Mouse (Mus musculus) hindbrain, postnatal 0 days (tissue): ENCODE measurements around the gene Moap1. TPM values are rescaled to one million over a fixed set of nuclear protein-coding genes. Genes with fewer than 3 reads are reported as not detected.

ENCODE experiments used
- ATAC-seq: fragments of 200-750 bp; cut with Nextera tagmentation; 2 replicates; pipeline ENCODE4 v1.8.0; 2017; ENCODE audit warnings: mild to moderate bottlenecking, moderate TSS enrichment, moderate library complexity
- DNase-seq: peaks from one replicate; pipeline ENCODE4 v3.0.0-alpha.2; 2015; ENCODE audit warnings: low spot score
- H3K27ac ChIP-seq: fragments of 300-500 bp; sonication (generic); 2 replicates; pipeline ENCODE4 v1.5.1; 2014; ENCODE audit warnings: mild to moderate bottlenecking
- H3K27me3 ChIP-seq: fragments of 300-500 bp; sonication (generic); 2 replicates; pipeline ENCODE4 v1.6.1; 2014; ENCODE audit warnings: low read length, mixed read lengths; ENCODE audit not compliant: insufficient read depth
- H3K36me3 ChIP-seq: fragments of 300-500 bp; sonication (generic); 2 replicates; pipeline ENCODE4 v1.6.1; 2014; ENCODE audit warnings: low read length, mixed read lengths; ENCODE audit not compliant: insufficient read depth
- H3K4me1 ChIP-seq: fragments of 300-500 bp; sonication (generic); 2 replicates; pipeline ENCODE4 v1.6.1; 2014; ENCODE audit warnings: antibody characterized with exemption, low read length, mixed read lengths; ENCODE audit not compliant: insufficient read depth
- H3K4me2 ChIP-seq: fragments of 300-500 bp; sonication (generic); 2 replicates; pipeline ENCODE4 v1.6.1; 2014; ENCODE audit warnings: low read depth, mild to moderate bottlenecking, low read length, moderate library complexity, mixed read lengths
- H3K4me3 ChIP-seq: fragments of 300-500 bp; sonication (generic); 2 replicates; pipeline ENCODE4 v1.5.1; 2014; ENCODE audit warnings: low read length
- H3K9ac ChIP-seq: fragments of 300-500 bp; sonication (generic); replicated peaks from 2 replicates; pipeline ENCODE4 v1.6.1; 2014; ENCODE audit warnings: mild to moderate bottlenecking, low read length, moderate library complexity, mixed read lengths
- H3K9me3 ChIP-seq: fragments of 300-500 bp; sonication (generic); 2 replicates; pipeline ENCODE4 v1.6.1; 2016; ENCODE audit warnings: low read length, mixed read lengths
- CTCF ChIP-seq: IDR thresholded peaks from 2 replicates; pipeline ENCODE4 v1.5.1; 2016; ENCODE audit warnings: antibody characterized with exemption, control low read depth, low read depth
- WGBS: fragments of 180-500 bp; shearing (Covaris S2); extraction: QIAGEN DNeasy Blood & Tissue Kit; methylation state at CpG from one replicate; pipeline ENCODE4 v1.1.7; 2014; 5-methylcytosine and 5-hydroxymethylcytosine counted together
- polyA plus RNA-seq: library from polyadenylated mRNA; unstranded; fragments of >200 nt; fragmentation: Nextera tagmentation; extraction: Ambion mirVana; gene quantifications from 2 replicates; pipeline ENCODE4 v1.2.1, GENCODE M21; 2015
- total RNA-seq: library from RNA; depleted of rRNA; stranded (reverse); fragments of >200 nt; gene quantifications from 2 replicates; pipeline ENCODE4 v1.2.3, GENCODE M21; 2014

Moap1 gene
- total and polyA plus RNA-seq, 2 experiments from 2014 or later = 13.9 to 64.9 TPM

DNA sequence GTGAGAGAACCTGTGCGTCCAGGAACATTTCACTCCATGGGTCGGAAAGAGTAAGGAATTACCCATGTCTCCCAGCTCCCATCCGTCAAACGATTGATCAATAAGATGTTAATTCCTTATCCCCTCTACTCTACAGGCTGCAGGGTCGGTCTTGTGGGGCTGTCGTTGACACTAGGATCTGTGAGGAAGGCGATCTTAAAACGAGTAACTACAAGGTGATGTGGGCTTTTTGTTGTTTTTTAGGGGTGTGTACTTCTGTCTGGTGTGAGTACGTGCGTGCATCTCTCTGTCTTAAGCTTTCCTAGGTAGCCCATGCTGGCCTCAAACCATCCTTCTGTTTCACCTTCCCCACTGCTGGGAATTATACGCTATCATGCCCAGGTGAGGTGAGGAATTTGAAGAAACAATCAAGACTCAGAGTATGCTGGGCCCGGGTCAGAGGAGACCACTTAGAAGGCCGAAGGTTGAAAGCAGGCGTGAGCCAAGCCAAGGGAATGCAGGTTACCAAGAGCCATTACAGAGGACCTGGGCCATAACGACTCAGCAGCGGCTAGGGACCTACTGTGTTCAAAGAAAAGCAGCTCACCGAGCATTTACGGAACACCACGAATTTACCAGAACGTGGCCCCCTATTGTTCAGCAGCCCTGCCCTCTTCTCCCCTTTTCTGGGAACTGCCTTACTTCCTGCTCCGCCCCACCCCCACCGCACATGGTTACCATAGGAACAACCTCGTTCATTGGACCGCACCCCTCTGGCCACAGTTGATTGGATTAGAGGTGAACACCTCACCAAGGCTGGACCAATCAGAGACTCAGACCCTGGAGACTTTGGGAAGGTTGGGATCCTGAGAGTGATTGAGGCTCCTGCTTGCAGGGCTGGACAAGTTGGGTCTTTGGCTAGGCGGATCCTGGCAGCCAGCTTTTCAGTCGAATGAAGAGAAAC lies 13.3 kb downstream of the Moap1 start:
- peak overlapping the region; percentile 71 for H3K27ac ChIP-seq
- no peak overlapping the region for H3K9ac ChIP-seq
- H3K36me3 ChIP-seq = no peaks in the 10 kb centered on the region
- ATAC-seq = peak; percentile 96
- peak; percentile 93 for DNase-seq
- no peaks in the 10 kb centered on the region for H3K9me3 ChIP-seq
- peak overlapping the region; percentile 3; the same call in 1 of the 2 replicates for H3K4me3 ChIP-seq
- H3K27me3 ChIP-seq = no peaks in the 10 kb centered on the region
- no peak for TF ChIP-seq CTCF
- H3K4me2 ChIP-seq = peak overlapping the region; percentile 42
- WGBS = 32% methylated on average over 26 of the region's 26 CpGs
- peaks cover 5% of the 10 kb centered on the region for H3K4me1 ChIP-seq

GRCm38 (mm10) chr12:102725761-102726175 lies 17.7 kb downstream of the Moap1 start:
- DNase-seq = no peak
- Histone ChIP-seq H3K4me3 (no peak overlapping the region), H3K27ac (no peak overlapping the region), H3K9me3 (no peaks in the 10 kb centered on the region), H3K4me2 (no peak overlapping the region), H3K27me3 (no peaks in the 10 kb centered on the region), H3K36me3 (no peaks in the 10 kb centered on the region), H3K4me1 (peaks cover 5% of the 10 kb centered on the region), H3K9ac (no peak overlapping the region)
- WGBS = 73% methylated on average over 7 of the region's 7 CpGs
- no peak for TF ChIP-seq CTCF
- no peak for ATAC-seq

DNA sequence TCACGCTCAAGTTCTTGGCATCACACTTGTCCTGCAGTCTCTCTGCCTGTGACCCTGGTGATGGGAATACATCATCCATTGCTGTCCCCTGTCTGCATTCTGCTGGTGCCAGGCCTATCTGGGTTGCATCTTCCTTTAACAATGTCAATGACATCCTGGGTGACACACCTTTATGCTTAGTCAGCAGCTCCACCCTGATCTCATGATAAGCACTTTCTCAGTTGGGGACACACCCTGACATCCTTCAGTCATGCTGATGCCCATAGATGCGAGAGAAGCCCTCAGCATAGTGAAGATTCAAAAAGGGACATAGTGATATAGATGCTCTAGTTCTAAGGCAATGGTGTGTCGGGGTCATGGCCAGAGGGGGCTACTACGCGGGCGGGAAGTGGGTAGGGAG lies 18.3 kb downstream of the Moap1 start:
- 94% methylated on average over 6 of the region's 6 CpGs for WGBS
- TF ChIP-seq CTCF = no peak
- H3K27ac ChIP-seq = no peak overlapping the region
- no peak overlapping the region for H3K4me2 ChIP-seq
- DNase-seq (no peak), ATAC-seq (no peak)
- no peaks in the 10 kb centered on the region for H3K27me3 ChIP-seq
- peaks cover 4% of the 10 kb centered on the region; the same call in 1 of the 2 replicates for H3K4me1 ChIP-seq
- H3K36me3 ChIP-seq = no peaks in the 10 kb centered on the region
- H3K9me3 ChIP-seq = no peaks in the 10 kb centered on the region
- H3K9ac ChIP-seq = no peak overlapping the region
- no peak overlapping the region for H3K4me3 ChIP-seq

DNA sequence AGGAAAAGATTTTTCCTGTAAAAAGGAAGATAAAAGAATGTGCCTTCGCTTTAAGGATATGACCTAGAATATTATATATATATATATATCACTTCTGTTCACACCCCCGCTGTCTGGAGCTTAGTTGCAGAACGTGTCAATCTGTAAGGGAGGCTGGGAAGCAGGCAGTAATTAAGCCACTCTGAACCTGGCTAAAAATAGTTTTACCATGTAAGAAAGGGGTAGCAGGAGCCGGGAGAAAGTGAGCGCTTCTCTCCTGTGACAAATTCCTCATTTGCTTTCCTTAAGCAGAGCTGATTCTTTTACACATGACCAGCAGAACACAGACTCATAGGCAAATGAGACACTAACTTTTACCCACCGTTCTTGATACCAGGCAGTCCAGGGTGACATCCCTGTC lies 19.6 kb downstream of the Moap1 start:
- ATAC-seq (peak; percentile 30; the same call in 1 of the 2 replicates), DNase-seq (peak; percentile 39)
- H3K9me3 ChIP-seq = no peaks in the 10 kb centered on the region
- no peaks in the 10 kb centered on the region for H3K36me3 ChIP-seq
- no peak overlapping the region for H3K4me2 ChIP-seq
- no peak for TF ChIP-seq CTCF
- no peak overlapping the region for H3K9ac ChIP-seq
- H3K4me1 ChIP-seq = no peaks in the 10 kb centered on the region
- no peak overlapping the region for H3K27ac ChIP-seq
- H3K27me3 ChIP-seq = no peaks in the 10 kb centered on the region
- H3K4me3 ChIP-seq = no peak overlapping the region
- 69% methylated on average over 6 of the region's 6 CpGs for WGBS

DNA sequence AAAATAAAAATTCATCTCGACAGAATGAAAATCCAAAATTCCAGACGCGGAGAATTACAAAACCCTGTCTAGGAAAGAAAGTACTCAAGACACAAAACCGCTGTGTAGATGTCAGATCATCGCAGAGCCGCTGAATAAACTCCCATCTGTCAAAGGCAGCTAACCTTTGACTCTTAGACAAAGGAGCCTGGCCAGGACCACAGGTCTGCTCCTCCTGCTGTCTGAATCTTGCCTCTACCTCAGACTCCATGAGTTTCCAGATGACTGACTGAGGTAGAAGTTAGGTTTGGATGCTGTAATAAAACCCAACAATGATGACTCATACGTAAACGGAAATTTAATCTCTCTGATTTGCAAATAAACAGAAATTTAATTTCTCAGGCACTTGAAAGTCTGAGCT lies 20.5 kb downstream of the Moap1 start:
- H3K4me3 ChIP-seq = no peak overlapping the region
- DNase-seq (no peak), ATAC-seq (no peak)
- H3K27ac ChIP-seq = no peak overlapping the region
- TF ChIP-seq CTCF = no peak
- no peaks in the 10 kb centered on the region for H3K4me1 ChIP-seq
- H3K4me2 ChIP-seq = no peak overlapping the region
- H3K36me3 ChIP-seq = no peaks in the 10 kb centered on the region
- H3K9me3 ChIP-seq = no peaks in the 10 kb centered on the region
- H3K9ac ChIP-seq = no peak overlapping the region
- 57% methylated on average over 8 of the region's 8 CpGs for WGBS
- no peaks in the 10 kb centered on the region for H3K27me3 ChIP-seq

GRCm38 (mm10) chr12:102722451-102722850 lies 21.0 kb downstream of the Moap1 start:
- no peaks in the 10 kb centered on the region for H3K27me3 ChIP-seq
- DNase-seq (no peak), ATAC-seq (0 out of 2 replicates have a peak, but pooled peaks have one; percentile 18)
- no peak overlapping the region for H3K4me3 ChIP-seq
- 49% methylated on average over 11 of the region's 11 CpGs for WGBS
- H3K27ac ChIP-seq = no peak overlapping the region
- no peak overlapping the region for H3K9ac ChIP-seq
- H3K9me3 ChIP-seq = no peaks in the 10 kb centered on the region
- no peaks in the 10 kb centered on the region for H3K36me3 ChIP-seq
- H3K4me2 ChIP-seq = no peak overlapping the region
- TF ChIP-seq CTCF = no peak
- no peaks in the 10 kb centered on the region for H3K4me1 ChIP-seq
